Mouse (Mus musculus) spleen, postnatal 4 days (tissue): ENCODE results near the gene Tmem139.

Source experiments
- DNase-seq, 2 experiments: peaks; one replicate each; pipeline ENCODE4 v3.0.0; 2022; ENCODE audit warnings: low spot score in 2 of 2

The Tmem139 gene

GRCm38 (mm10) chr6:42261524-42262170 is at the start of gene Tmem139:
Gene Tmem139 (plus strand): TSS chr6:42261970.
- no peak for DNase-seq

GRCm38 (mm10) chr6:42215028-42215427 is 46.7 kb upstream of the Tmem139 start, which contains the start of gene Tas2r144:
Gene Tas2r144 (plus strand): TSS chr6:42215328.
- DNase-seq: no peak

- no peak for DNase-seq
These were observed 39.5 kb upstream of the Tmem139 start for GRCm38 (mm10) chr6:42222286-42222685.

- DNase-seq: no peak
These were observed 36.7 kb upstream of the Tmem139 start for GRCm38 (mm10) chr6:42225046-42225445.

GRCm38 (mm10) chr6:42227240-42228101 is 34.3 kb upstream of the Tmem139 start:
- DNase-seq: peak; percentile 46 to 79

GRCm38 (mm10) chr6:42229610-42230009 is 32.2 kb upstream of the Tmem139 start:
- no peak for DNase-seq

- no peak for DNase-seq
These were observed 30.6 kb upstream of the Tmem139 start for GRCm38 (mm10) chr6:42231191-42231590.

- no peak for DNase-seq
These were observed 24.4 kb upstream of the Tmem139 start for GRCm38 (mm10) chr6:42237276-42237805.

- no peak for DNase-seq
These were observed 20.3 kb upstream of the Tmem139 start for GRCm38 (mm10) chr6:42241311-42242045.

GRCm38 (mm10) chr6:42245711-42246353 is 15.9 kb upstream of the Tmem139 start, which contains the start of gene Gstk1:
Gene Gstk1 (plus strand): TSS chr6:42245935.
- DNase-seq: peak; percentile 79 to 85

- DNase-seq: peak in 1 of 2 experiments; percentile 38
These were observed 14.6 kb upstream of the Tmem139 start for GRCm38 (mm10) chr6:42247173-42247572.

- no peak for DNase-seq
These were observed 13.8 kb upstream of the Tmem139 start for GRCm38 (mm10) chr6:42247981-42248380.

GRCm38 (mm10) chr6:42251791-42252190 is 10.0 kb upstream of the Tmem139 start:
- no peak for DNase-seq

- DNase-seq: no peak
These were observed 8.7 kb upstream of the Tmem139 start for GRCm38 (mm10) chr6:42253103-42253502.

- DNase-seq: peak; percentile 64 to 79
These were observed 4.4 kb upstream of the Tmem139 start for GRCm38 (mm10) chr6:42257303-42257863.

- no peak for DNase-seq
These were observed 1.3 kb upstream of the Tmem139 start for GRCm38 (mm10) chr6:42260430-42260829.

GRCm38 (mm10) chr6:42264626-42265312 is 3.0 kb downstream of the Tmem139 start, which contains the start of gene Casp2:
Gene Casp2 (plus strand): TSS chr6:42264985.
- DNase-seq: peak; percentile 97 to 98

- DNase-seq: no peak
These were observed 3.9 kb downstream of the Tmem139 start for GRCm38 (mm10) chr6:42265391-42266330.

GRCm38 (mm10) chr6:42270817-42271216 is 9.0 kb downstream of the Tmem139 start:
- DNase-seq: no peak
